In genomic region chr5:124352141-124352920, GRCm38 (mm10) we compare ENCODE assay signal across 8 mouse cellular contexts. TPM values are rescaled to one million over a fixed set of nuclear protein-coding genes. Genes with fewer than 3 reads are reported as not detected.
DNase-seq lines count a peak whose midpoint lies in the region.

No protein-coding gene starts in this region.

- DNase-seq in adipocyte (ENCODE audit: low spot score): peak; percentile 92
- DNase-seq in embryo, embryonic 10 days (ENCODE audit: low spot score): peak; percentile 95
- DNase-seq in gastrocnemius, postnatal 14 days: peak; percentile 86
- DNase-seq in induced T-regulatory cell, adult 2 months (ENCODE audit: low read depth): peak; percentile 82
- peak; percentile 75 to 84 for DNase-seq in left cerebral cortex, postnatal 25 days (ENCODE audit: low spot score in 2 of 2)
- peak; percentile 92 for DNase-seq in mesoderm, embryonic 11.5 days (ENCODE audit: low read depth, low spot score)
- DNase-seq in right cerebral cortex, postnatal 36 days (ENCODE audit: low spot score in 2 of 2): peak; percentile 67 to 76
- DNase-seq in yolk sac, embryonic 10.5 days (ENCODE audit: low spot score): peak; percentile 82

- intact Hi-C loops in gastrocnemius, postnatal 14 days (cut with DNase I; ENCODE audit: low total_unique reads): no loop called here
- intact Hi-C loops in left cerebral cortex, postnatal 25 days (cut with DNase I): no loop called here

RNA-seq across cellular contexts. Expression of gene Cdk2ap1, which starts 10.6 kb away (rescaled TPM):
- 100 to 1,000 TPM in 1 of 2 experiments, 10 to 100 TPM in 1; 99.5 to 128 TPM for total RNA-seq in gastrocnemius, postnatal 14 days (2021)
- 100 to 1,000 TPM; 154 to 177 TPM for total RNA-seq in left cerebral cortex, postnatal 25 days (2021)

RNA-seq across cellular contexts. Expression of gene 2810006K23Rik, which starts 24.4 kb away (rescaled TPM):
- 1 to 10 TPM; 6.9 to 8.6 TPM for total RNA-seq in gastrocnemius, postnatal 14 days (2021)
- total RNA-seq in left cerebral cortex, postnatal 25 days (2021): 10 to 100 TPM; 16.4 to 17.5 TPM

RNA-seq across cellular contexts. Expression of gene Mphosph9, which starts 24.6 kb away (rescaled TPM):
- total RNA-seq in gastrocnemius, postnatal 14 days (2021): 1 to 10 TPM; 2.6 to 2.9 TPM
- 10 to 100 TPM; 17.5 to 23.1 TPM for total RNA-seq in left cerebral cortex, postnatal 25 days (2021)

Comparison
In these comparisons a context has a peak if more than half of its experiments do, and no peak if none do; other contexts are left out.
1. Peak in every context shown above with its lines: DNase-seq.
2. RNA of gene Mphosph9, which starts 24.6 kb away (total RNA-seq): 17.5 to 23.1 TPM in left cerebral cortex, postnatal 25 days; 2.6 to 2.9 TPM in gastrocnemius, postnatal 14 days; every median in the first group is over 4 times any median in the second.